Mouse (Mus musculus) urinary bladder, postnatal 36 days (tissue): ENCODE data around the gene Gm266.

Source experiments
- DNase-seq, 2 experiments: peaks; one replicate each; pipeline ENCODE4 v3.0.0; 2022; ENCODE audit warnings: low spot score in 2 of 2, mixed read lengths in 1 of 2

Gene Gm266

GRCm38 (mm10) chr12:111454543-111455280, 30.9 kb downstream of the Gm266 start:
- no peak for DNase-seq

GRCm38 (mm10) chr12:111454021-111454420, 31.6 kb downstream of the Gm266 start:
- no peak for DNase-seq

- DNase-seq = no peak
These were observed 34.1 kb downstream of the Gm266 start for GRCm38 (mm10) chr12:111451561-111451960.

- no peak for DNase-seq
These were observed 35.3 kb downstream of the Gm266 start for GRCm38 (mm10) chr12:111450359-111450758.

- DNase-seq = peak in 1 of 2 experiments; percentile 61
These were observed 36.5 kb downstream of the Gm266 start for GRCm38 (mm10) chr12:111448931-111449705.

GRCm38 (mm10) chr12:111447898-111448760, 37.5 kb downstream of the Gm266 start:
- DNase-seq = no peak

GRCm38 (mm10) chr12:111447350-111447749, 38.3 kb downstream of the Gm266 start:
- no peak for DNase-seq

- no peak for DNase-seq
These were observed 38.9 kb downstream of the Gm266 start for GRCm38 (mm10) chr12:111446745-111447144.

- no peak for DNase-seq
These were observed 39.6 kb downstream of the Gm266 start for GRCm38 (mm10) chr12:111445890-111446613.

- DNase-seq = no peak
These were observed 40.3 kb downstream of the Gm266 start for GRCm38 (mm10) chr12:111445161-111445889.

GRCm38 (mm10) chr12:111443921-111444831, 41.4 kb downstream of the Gm266 start:
- no peak for DNase-seq

GRCm38 (mm10) chr12:111443011-111443870, 42.4 kb downstream of the Gm266 start:
- DNase-seq = no peak

GRCm38 (mm10) chr12:111442309-111443010, 43.2 kb downstream of the Gm266 start, which contains the start of gene Tnfaip2:
Tnfaip2 (plus strand) TSS chr12:111442469.
- peak; percentile 78 to 87 for DNase-seq

- DNase-seq = no peak
These were observed 44.1 kb downstream of the Gm266 start for GRCm38 (mm10) chr12:111441523-111441922.

GRCm38 (mm10) chr12:111440701-111441373, 44.8 kb downstream of the Gm266 start:
- DNase-seq = no peak

GRCm38 (mm10) chr12:111438850-111439249, 46.8 kb downstream of the Gm266 start:
- DNase-seq = no peak

- DNase-seq = no peak
These were observed 48.3 kb downstream of the Gm266 start for GRCm38 (mm10) chr12:111437222-111437900.
